Mouse (Mus musculus) liver, embryonic 14.5 days (tissue): ENCODE results near the gene Gm7978. TPM values are rescaled to one million over a fixed set of nuclear protein-coding genes. Genes with fewer than 3 reads are reported as not detected.
"Not testable (repeated sequence)": the region's sequence is repeated elsewhere in the genome, so short reads cannot be mapped to it uniquely, and the experiment has no call there.

ENCODE experiments used
- ATAC-seq: fragments of 200-750 bp; cut with Nextera tagmentation; 2 replicates; pipeline ENCODE4 v1.8.0; 2017; ENCODE audit warnings: moderate number of reproducible peaks, mild to moderate bottlenecking, moderate library complexity; ENCODE audit not compliant: insufficient read depth
- DNase-seq, 3 experiments: peaks; one replicate each; pipeline ENCODE4 v3.0.0-alpha.2; 2012 to 2013; ENCODE audit warnings: low read depth in 3 of 3, low spot score in 3 of 3
- H3K27ac ChIP-seq: fragments of 300-500 bp; sonication (generic); 2 replicates; pipeline ENCODE4 v1.5.1; 2014; ENCODE audit warnings: moderate library complexity, mild to moderate bottlenecking, control low read depth, inconsistent platforms
- H3K27me3 ChIP-seq: fragments of 300-500 bp; sonication (generic); 2 replicates; pipeline ENCODE4 v1.6.1; 2014; ENCODE audit warnings: mild to moderate bottlenecking, low read length, moderate library complexity; ENCODE audit not compliant: control insufficient read depth, insufficient read depth
- H3K36me3 ChIP-seq: fragments of 300-500 bp; sonication (generic); replicated peaks from 2 replicates; pipeline ENCODE4 v1.6.1; 2014; ENCODE audit warnings: low read depth; ENCODE audit not compliant: control insufficient read depth, insufficient read depth
- H3K4me1 ChIP-seq, 2 experiments: fragments of 200-500 bp in 1 of 2; fragments of 300-500 bp in 1 of 2; sonication (generic) in 1 of 2; replicated peaks; 2 replicates each; pipeline ENCODE4 v1.6.1; 2012 to 2014; ENCODE audit warnings: antibody characterized with exemption in 1 of 2, inconsistent platforms in 1 of 2, low read length in 1 of 2; ENCODE audit not compliant: control insufficient read depth in 2 of 2, insufficient read depth in 2 of 2
- H3K4me2 ChIP-seq: fragments of 300-500 bp; sonication (generic); 2 replicates; pipeline ENCODE4 v1.6.1; 2014; ENCODE audit warnings: low read depth, mild to moderate bottlenecking, control low read depth, moderate library complexity
- H3K4me3 ChIP-seq, 2 experiments: fragments of 200-500 bp in 1 of 2; fragments of 300-500 bp in 1 of 2; sonication (generic) in 1 of 2; 2 replicates each; pipeline ENCODE4 v1.5.1; 2012 to 2014; ENCODE audit warnings: low read depth in 2 of 2, low read length in 2 of 2, mild to moderate bottlenecking in 2 of 2, control low read depth in 1 of 2, inconsistent platforms in 1 of 2, moderate library complexity in 1 of 2; ENCODE audit not compliant: insufficient read depth in 1 of 2
- H3K9ac ChIP-seq: fragments of 300-500 bp; sonication (generic); replicated peaks from 2 replicates; pipeline ENCODE4 v1.6.1; 2014; ENCODE audit warnings: mild to moderate bottlenecking, control low read depth, moderate library complexity
- H3K9me3 ChIP-seq: fragments of 300-500 bp; sonication (generic); 2 replicates; pipeline ENCODE4 v1.6.1; 2016; ENCODE audit warnings: low read length, mixed read lengths; ENCODE audit not compliant: control insufficient read depth
- WGBS: fragments of 180-500 bp; shearing (Covaris S2); extraction: QIAGEN DNeasy Blood & Tissue Kit; methylation state at CpG from one replicate; pipeline ENCODE4 v1.1.7; 2014; ENCODE audit not compliant: insufficient replicate concordance; 5-methylcytosine and 5-hydroxymethylcytosine counted together
- polyA plus RNA-seq, 2 experiments: library from polyadenylated mRNA; depleted of rRNA in 1 of 2; stranded (reverse) in 1 of 2; unstranded in 1 of 2; fragments of >200 nt; fragmentation: Nextera tagmentation in 1 of 2; extraction: Ambion mirVana in 1 of 2; gene quantifications; 2 replicates each; pipeline versions ENCODE4 v1.2.1 to v1.2.3; 2012 to 2014

Gm7978 gene
- polyA plus RNA-seq (2012; rRNA removed) (not detected in 2 replicates), polyA plus RNA-seq (2014; fragmentation: Nextera tagmentation; extraction: Ambion mirVana) (not detected in 2 replicates)

DNA sequence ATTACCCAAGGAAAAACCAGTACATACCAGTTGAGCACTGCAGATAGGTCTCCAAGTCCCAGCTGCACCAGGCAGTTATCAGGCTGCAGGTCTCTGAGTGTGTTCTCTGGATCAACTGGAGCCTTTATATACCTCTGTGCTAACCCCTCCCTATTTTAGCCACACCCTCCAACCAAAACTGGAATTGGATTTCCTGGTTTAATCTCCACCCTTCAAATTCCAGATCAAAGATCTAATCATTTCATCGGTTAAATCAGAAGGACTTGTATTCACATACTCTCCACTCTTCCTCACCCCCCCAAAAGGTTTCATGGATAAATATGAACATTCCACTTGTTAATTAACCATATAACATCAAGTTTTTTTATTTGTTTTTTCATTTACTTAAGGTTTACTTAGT lies at the start of gene Gm7978:
Gm7978 (minus strand) TSS at position 101 of the 400 bp plus-strand sequence.
- H3K4me1 ChIP-seq, H3K9me3 ChIP-seq, H3K27me3 ChIP-seq, H3K36me3 ChIP-seq, DNase-seq, ATAC-seq, H3K4me3 ChIP-seq, H3K27ac ChIP-seq, H3K4me2 ChIP-seq, H3K9ac ChIP-seq: not testable (repeated sequence)
- WGBS, result no CpG with 5 or more reads among the region's 1 CpGs

GRCm38 (mm10) chr5:95775690-95776089 lies 39.7 kb upstream of the Gm7978 start, which contains the start of gene E330014E10Rik:
E330014E10Rik (plus strand) TSS chr5:95775990.
- not testable (repeated sequence) for H3K9ac ChIP-seq, H3K4me3 ChIP-seq, H3K9me3 ChIP-seq, DNase-seq, H3K27me3 ChIP-seq, H3K27ac ChIP-seq, ATAC-seq, H3K4me2 ChIP-seq, H3K4me1 ChIP-seq, H3K36me3 ChIP-seq
- no CpG with 5 or more reads among the region's 2 CpGs for WGBS

GRCm38 (mm10) chr5:95741714-95742113 lies 5.7 kb upstream of the Gm7978 start, which contains the start of gene Gm7982:
Gm7982 (plus strand) TSS chr5:95742014.
- not testable (repeated sequence) for DNase-seq, H3K9me3 ChIP-seq, H3K4me3 ChIP-seq, H3K4me1 ChIP-seq, H3K27me3 ChIP-seq, H3K4me2 ChIP-seq, H3K27ac ChIP-seq, H3K36me3 ChIP-seq, ATAC-seq, H3K9ac ChIP-seq
- WGBS, result no CpG with 5 or more reads among the region's 3 CpGs

Other genes with a start within 250 kb of the Gm7978 start
- not detected in 2 replicates for gene Gm3286, start 225.4 kb downstream of the Gm7978 start, polyA plus RNA-seq (2012; rRNA removed)
- not detected in 2 replicates for gene Gm3286, start 225.4 kb downstream of the Gm7978 start, polyA plus RNA-seq (2014; fragmentation: Nextera tagmentation; extraction: Ambion mirVana)
- not detected in 2 replicates for gene Gm7971, start 141.3 kb downstream of the Gm7978 start, polyA plus RNA-seq (2012; rRNA removed)
- gene Gm7971, start 141.3 kb downstream of the Gm7978 start, polyA plus RNA-seq (2014; fragmentation: Nextera tagmentation; extraction: Ambion mirVana), result not detected in 2 replicates
- not detected in 2 replicates for gene Gm7982, start 5.8 kb upstream of the Gm7978 start, polyA plus RNA-seq (2012; rRNA removed)
- gene Gm7982, start 5.8 kb upstream of the Gm7978 start, polyA plus RNA-seq (2014; fragmentation: Nextera tagmentation; extraction: Ambion mirVana), result not detected in 2 replicates
- not detected in 2 replicates for gene E330014E10Rik, start 39.8 kb upstream of the Gm7978 start, polyA plus RNA-seq (2012; rRNA removed)
- not detected in 2 replicates for gene E330014E10Rik, start 39.8 kb upstream of the Gm7978 start, polyA plus RNA-seq (2014; fragmentation: Nextera tagmentation; extraction: Ambion mirVana)
- 0.02 and 0.03 TPM in 2 replicates for gene Cxcl13, start 220.8 kb upstream of the Gm7978 start, polyA plus RNA-seq (2012; rRNA removed)
- 0.14 TPM in 1 of 2 replicates, not detected in the other for gene Cxcl13, start 220.8 kb upstream of the Gm7978 start, polyA plus RNA-seq (2014; fragmentation: Nextera tagmentation; extraction: Ambion mirVana)